Mouse (Mus musculus): ENCODE measurements around the gene Cdh23. TPM values are rescaled to one million over a fixed set of nuclear protein-coding genes. Genes with fewer than 3 reads are reported as not detected.

Cdh23 gene
- total RNA-seq, 2 experiments from 2014 or later = 1.7 to 2.3 TPM

GRCm38 (mm10) chr10:60373937-60374578 lies 322.2 kb downstream of the Cdh23 start:
- peak in 1 of 2 experiments; percentile 44 for DNase-seq
- intact Hi-C loops (cut with DNase I) = no loop called here

- intact Hi-C loops (cut with DNase I) = no loop called here
- DNase-seq = no peak
Measured at GRCm38 (mm10) chr10:60373543-60373936, 322.8 kb downstream of the Cdh23 start.

DNA sequence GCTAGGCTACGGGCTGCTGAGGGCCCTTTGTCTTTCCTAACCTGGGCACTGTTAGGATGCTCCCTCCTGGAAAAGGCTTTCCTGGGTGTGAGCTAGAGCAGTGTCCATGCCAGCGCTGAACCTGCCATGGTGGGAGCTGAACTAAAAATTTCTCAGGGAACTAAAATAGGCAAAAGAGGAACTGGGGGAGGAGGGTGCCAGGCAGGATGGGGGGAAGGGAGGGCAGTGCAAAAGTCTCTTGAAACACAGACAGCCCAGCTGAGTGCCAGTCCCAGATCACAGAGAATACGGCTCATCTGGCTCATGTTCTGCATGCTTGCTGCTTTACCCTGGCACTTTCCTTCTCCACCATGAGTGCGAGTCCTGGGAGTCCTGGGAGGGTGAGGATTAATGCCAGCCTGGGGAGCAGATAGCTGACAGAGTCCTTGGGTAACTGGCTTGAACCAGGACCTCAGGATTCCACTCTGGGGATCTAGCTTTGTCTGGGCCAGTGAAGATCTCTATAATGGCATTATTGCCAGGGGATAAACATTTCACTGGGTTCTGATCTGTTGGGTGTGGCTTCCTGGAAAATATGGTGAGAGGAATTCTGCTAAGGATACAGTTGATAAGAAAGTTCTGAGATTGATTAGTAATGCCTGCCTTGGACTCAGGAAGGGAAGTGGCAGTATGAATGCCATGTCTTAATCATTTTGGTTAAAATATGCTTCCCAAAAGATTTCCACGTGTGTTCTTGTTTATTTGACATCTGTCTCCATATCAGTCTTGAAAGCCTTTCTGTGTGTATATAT lies 324.5 kb downstream of the Cdh23 start:
- intact Hi-C loops (cut with DNase I) = no loop called here
- DNase-seq = no peak

- no peak for DNase-seq
- intact Hi-C loops (cut with DNase I) = no loop called here
Measured at GRCm38 (mm10) chr10:60370601-60371061, 325.7 kb downstream of the Cdh23 start.

GRCm38 (mm10) chr10:60370098-60370497 lies 326.2 kb downstream of the Cdh23 start:
- intact Hi-C loops (cut with DNase I) = no loop called here
- DNase-seq = no peak

- intact Hi-C loops (cut with DNase I) = no loop called here
- no peak for DNase-seq
Measured at GRCm38 (mm10) chr10:60369405-60369804, 326.9 kb downstream of the Cdh23 start.

DNA sequence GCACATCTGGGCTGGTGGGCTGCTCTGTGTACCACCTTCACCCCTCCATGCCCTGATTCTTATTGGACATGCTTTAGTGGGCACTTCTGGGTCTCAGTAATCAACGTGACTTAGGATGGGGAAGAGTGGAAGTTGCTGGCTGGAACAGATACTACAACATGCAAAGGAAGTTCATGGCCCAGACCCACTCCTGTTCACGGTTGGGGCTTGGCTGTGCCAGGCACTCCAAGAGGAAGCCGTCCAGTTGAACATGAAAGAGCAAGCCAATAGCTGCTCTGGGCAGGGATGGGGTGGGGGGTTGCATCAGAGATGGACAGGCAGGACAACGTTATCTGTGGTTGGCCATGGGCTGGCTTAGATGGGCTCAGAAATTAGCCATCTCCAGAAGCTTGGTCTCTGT lies 328.4 kb downstream of the Cdh23 start:
- no peak for DNase-seq
- intact Hi-C loops (cut with DNase I) = no loop called here

DNA sequence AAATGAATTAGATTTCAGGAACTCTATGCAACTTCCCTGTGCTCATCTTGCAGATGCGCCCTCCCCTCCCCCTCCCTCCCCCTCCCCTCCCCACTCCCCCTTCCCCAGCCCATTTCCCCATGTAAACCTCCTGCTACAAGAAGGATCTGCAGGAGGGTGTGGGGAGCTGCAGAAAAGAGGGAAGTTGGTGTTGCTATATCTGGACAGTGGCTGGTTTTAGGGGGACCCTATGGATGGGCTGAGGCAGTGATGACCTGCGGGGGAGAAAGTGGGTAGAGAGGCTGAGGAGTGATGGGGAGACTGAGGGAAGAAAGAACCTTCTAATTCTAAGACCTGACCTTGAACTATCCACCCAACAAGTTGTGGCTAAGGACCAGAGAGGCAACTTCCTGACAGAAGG lies 329.1 kb downstream of the Cdh23 start:
- intact Hi-C loops (cut with DNase I) = no loop called here
- DNase-seq = no peak

- no peak for DNase-seq
- intact Hi-C loops (cut with DNase I) = no loop called here
Measured at GRCm38 (mm10) chr10:60363426-60363825, 332.9 kb downstream of the Cdh23 start.

- intact Hi-C loops (cut with DNase I) = no loop called here
- DNase-seq = no peak
Measured at GRCm38 (mm10) chr10:60362310-60362628, 334.0 kb downstream of the Cdh23 start.

- intact Hi-C loops (cut with DNase I) = no loop called here
- DNase-seq = no peak
Measured at GRCm38 (mm10) chr10:60361615-60362309, 334.5 kb downstream of the Cdh23 start.

GRCm38 (mm10) chr10:60358776-60359175 lies 337.5 kb downstream of the Cdh23 start:
- intact Hi-C loops (cut with DNase I) = no loop called here
- no peak for DNase-seq

DNA sequence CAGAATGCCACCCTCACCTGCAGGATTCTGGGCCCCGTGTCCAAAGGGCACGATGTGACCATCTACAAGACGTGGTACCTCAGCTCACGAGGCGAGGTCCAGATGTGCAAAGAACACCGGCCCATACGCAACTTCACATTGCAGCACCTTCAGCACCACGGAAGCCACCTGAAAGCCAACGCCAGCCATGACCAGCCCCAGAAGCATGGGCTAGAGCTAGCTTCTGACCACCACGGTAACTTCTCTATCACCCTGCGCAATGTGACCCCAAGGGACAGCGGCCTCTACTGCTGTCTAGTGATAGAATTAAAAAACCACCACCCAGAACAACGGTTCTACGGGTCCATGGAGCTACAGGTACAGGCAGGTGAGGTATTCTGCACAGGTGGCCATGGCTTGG lies 338.4 kb downstream of the Cdh23 start:
- intact Hi-C loops (cut with DNase I) = no loop called here
- no peak for DNase-seq

- intact Hi-C loops (cut with DNase I) = no loop called here
- peak; percentile 75 to 80 for DNase-seq
Measured at GRCm38 (mm10) chr10:60357441-60357840, 338.8 kb downstream of the Cdh23 start.

GRCm38 (mm10) chr10:60354881-60355677 lies 341.2 kb downstream of the Cdh23 start:
- peak in 1 of 2 experiments; percentile 53 for DNase-seq
- intact Hi-C loops (cut with DNase I) = no loop called here

DNA sequence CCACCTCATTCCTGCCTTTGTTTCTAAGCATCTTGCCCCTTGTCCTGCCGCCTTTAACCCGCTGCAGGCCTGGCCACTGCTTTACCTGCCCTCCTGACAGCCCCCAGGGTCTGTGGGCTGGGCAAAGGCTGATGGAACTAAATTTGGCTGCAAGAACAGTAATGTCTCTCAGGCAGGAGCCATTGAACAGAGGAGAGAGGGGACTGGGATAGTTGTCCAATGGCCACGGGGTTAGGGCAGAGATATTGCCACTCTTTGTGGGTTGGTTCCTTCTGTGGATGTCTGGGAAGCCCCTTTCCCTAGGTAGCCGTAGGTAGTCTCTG lies 342.3 kb downstream of the Cdh23 start:
- DNase-seq = no peak
- intact Hi-C loops (cut with DNase I) = no loop called here

GRCm38 (mm10) chr10:60353241-60354002 lies 342.9 kb downstream of the Cdh23 start:
- peak in 1 of 2 experiments; percentile 24 for DNase-seq
- intact Hi-C loops (cut with DNase I) = no loop called here

- DNase-seq = peak; percentile 62 to 68
- intact Hi-C loops (cut with DNase I) = no loop called here
Measured at GRCm38 (mm10) chr10:60351761-60352455, 344.4 kb downstream of the Cdh23 start.

GRCm38 (mm10) chr10:60351248-60351647 lies 345.0 kb downstream of the Cdh23 start:
- intact Hi-C loops (cut with DNase I) = no loop called here

DNA sequence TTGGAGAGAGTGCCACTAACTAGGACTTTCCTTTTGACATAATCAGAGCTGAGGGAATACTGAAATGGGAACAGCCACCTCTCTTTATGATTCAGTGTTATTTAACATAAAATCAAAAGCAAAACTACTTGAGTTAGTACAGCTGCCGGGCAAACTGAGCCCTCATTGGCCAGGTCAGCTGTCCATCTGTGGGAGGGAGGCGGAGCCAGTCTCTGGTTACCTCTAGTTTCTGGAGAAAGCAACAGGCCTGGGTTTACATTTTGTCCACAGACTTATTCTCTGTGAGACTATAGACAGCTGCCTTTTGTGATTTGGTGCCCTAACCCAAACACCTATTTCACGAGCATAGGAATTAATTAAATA lies 345.5 kb downstream of the Cdh23 start:
- intact Hi-C loops (cut with DNase I) = no loop called here
- peak; percentile 92 for DNase-seq

More at GRCm38 (mm10) chr10:60351248-60351647, 345.0 kb downstream of the Cdh23 start:
- no peak for DNase-seq
